Mouse (Mus musculus): ENCODE measurements at regions not wholly inside any gene's neighbourhood (a gene's known extent, or its start where the extent isn't known, plus 50 kb on each side); places are given as distances from the start of the nearest gene placed in this dataset.
"Not testable (repeated sequence)": the region's sequence is repeated elsewhere in the genome, so short reads cannot be mapped to it uniquely, and the experiment has no call there.

- no peak for DNase-seq (ENCODE audit: low spot score in 2 of 2)
Observed at GRCm38 (mm10) chr1:137223052-137223451, 262.8 kb upstream of the Nr5a2 start.

- peak in 1 of 2 experiments; percentile 12 for DNase-seq (ENCODE audit: low spot score in 2 of 2)
Observed at GRCm38 (mm10) chr1:137221087-137222057, 261.1 kb upstream of the Nr5a2 start.

GRCm38 (mm10) chr1:137220226-137220625 lies 260.0 kb upstream of the Nr5a2 start:
- DNase-seq (ENCODE audit: low spot score in 2 of 2), result no peak

- no peak for DNase-seq (ENCODE audit: low spot score in 2 of 2)
Observed at GRCm38 (mm10) chr1:137218611-137219010, 258.4 kb upstream of the Nr5a2 start.

- DNase-seq (ENCODE audit: low spot score in 2 of 2), result no peak
Observed at GRCm38 (mm10) chr1:137218096-137218495, 257.8 kb upstream of the Nr5a2 start.

- DNase-seq (ENCODE audit: low spot score in 2 of 2), result no peak
Observed at GRCm38 (mm10) chr1:137217206-137217605, 257.0 kb upstream of the Nr5a2 start.

- DNase-seq (ENCODE audit: low spot score in 2 of 2), result not testable (repeated sequence)
Observed at GRCm38 (mm10) chr1:137214328-137214727, 254.1 kb upstream of the Nr5a2 start.

GRCm38 (mm10) chr1:137213717-137214116 lies 253.5 kb upstream of the Nr5a2 start:
- no peak for DNase-seq (ENCODE audit: low spot score in 2 of 2)

- DNase-seq (ENCODE audit: low spot score in 2 of 2), result no peak
Observed at GRCm38 (mm10) chr1:137212856-137213255, 252.6 kb upstream of the Nr5a2 start.

GRCm38 (mm10) chr1:137204371-137204770 lies 244.1 kb upstream of the Nr5a2 start:
- no peak for DNase-seq (ENCODE audit: low spot score in 2 of 2)

GRCm38 (mm10) chr1:137203512-137203911 lies 243.3 kb upstream of the Nr5a2 start:
- no peak for DNase-seq (ENCODE audit: low spot score in 2 of 2)

- DNase-seq (ENCODE audit: low spot score in 2 of 2), result peak in 1 of 2 experiments; percentile 13
Observed at GRCm38 (mm10) chr1:137200931-137201330, 240.7 kb upstream of the Nr5a2 start.

GRCm38 (mm10) chr1:137195962-137196361 lies 235.7 kb upstream of the Nr5a2 start:
- DNase-seq (ENCODE audit: low spot score in 2 of 2), result no peak

- DNase-seq (ENCODE audit: low spot score in 2 of 2), result no peak
Observed at GRCm38 (mm10) chr1:137195065-137195620, 234.9 kb upstream of the Nr5a2 start.

GRCm38 (mm10) chr1:137178231-137178630 lies 218.0 kb upstream of the Nr5a2 start:
- no peak for DNase-seq (ENCODE audit: low spot score in 2 of 2)

- DNase-seq (ENCODE audit: low spot score in 2 of 2), result no peak
Observed at GRCm38 (mm10) chr1:137176696-137177095, 216.4 kb upstream of the Nr5a2 start.

GRCm38 (mm10) chr1:137174081-137174480 lies 213.8 kb upstream of the Nr5a2 start:
- DNase-seq (ENCODE audit: low spot score in 2 of 2), result no peak

- DNase-seq (ENCODE audit: low spot score in 2 of 2), result no peak
Observed at GRCm38 (mm10) chr1:137172128-137172527, 211.9 kb upstream of the Nr5a2 start.

GRCm38 (mm10) chr1:137171451-137171850 lies 211.2 kb upstream of the Nr5a2 start:
- DNase-seq (ENCODE audit: low spot score in 2 of 2), result no peak

- DNase-seq (ENCODE audit: low spot score in 2 of 2), result no peak
Observed at GRCm38 (mm10) chr1:137147891-137148290, 187.6 kb upstream of the Nr5a2 start.

GRCm38 (mm10) chr1:137141879-137142570 lies 181.8 kb upstream of the Nr5a2 start:
- DNase-seq (ENCODE audit: low spot score in 2 of 2), result no peak

GRCm38 (mm10) chr1:137141372-137141771 lies 181.1 kb upstream of the Nr5a2 start:
- no peak for DNase-seq (ENCODE audit: low spot score in 2 of 2)
